Comparison of ENCODE assay signal across 21 mouse cellular contexts in genomic region chr19:45622144-45622543, GRCm38 (mm10). TPM values are rescaled to one million over a fixed set of nuclear protein-coding genes. Genes with fewer than 3 reads are reported as not detected.
DNase-seq lines count a peak whose midpoint lies in the region; ATAC-seq and TF ChIP-seq lines count a peak whose summit lies in the region.
"Had no signal": no experiment of that assay in that cellular context is flagged by ENCODE, and none has a peak within 500 bp of the region (broad histone marks: within the 10 kb centered on the region; RNA-seq: fewer than 3 reads in every experiment).

No protein-coding gene starts in this region.

- TF ChIP-seq CTCF in ES-Bruce4 (IDR thresholded peaks at IDR 0.05; ENCODE audit: low read depth, low read length) = no peak

- TF ChIP-seq POLR2A in ES-Bruce4 (IDR thresholded peaks at IDR 0.05; ENCODE audit: insufficient read depth, low read length) = no peak

- H3K4me2 ChIP-seq in kidney, embryonic 14.5 days (replicated peaks; ENCODE audit: low read depth, low read length) = no peak overlapping the region
- no peak overlapping the region for H3K4me2 ChIP-seq in midbrain, embryonic 11.5 days
- H3K4me2 ChIP-seq in midbrain, embryonic 15.5 days = no peak overlapping the region
- no peak overlapping the region for H3K4me2 ChIP-seq in heart, embryonic 12.5 days
- H3K4me2 ChIP-seq: embryonic facial prominence, embryonic 12.5 days; forebrain, embryonic 12.5 days; heart, embryonic 11.5 days; hindbrain, embryonic 15.5 days had no signal

- H3K4me1 ChIP-seq in kidney, embryonic 14.5 days (ENCODE audit: control insufficient read depth, insufficient read depth, low read length) = peaks cover 17% of the 10 kb centered on the region; the same call in 1 of the 2 replicates
- H3K4me1 ChIP-seq in midbrain, embryonic 11.5 days (ENCODE audit: control insufficient read depth, insufficient read depth, low read length) = peaks cover 2% of the 10 kb centered on the region
- H3K4me1 ChIP-seq in midbrain, embryonic 15.5 days = peaks cover 3% of the 10 kb centered on the region; the same call in 1 of the 2 replicates
- H3K4me1 ChIP-seq in ES-Bruce4 (ENCODE audit: control insufficient read depth, insufficient read depth, low read length) = no peaks in the 10 kb centered on the region
- peaks cover 16% of the 10 kb centered on the region for H3K4me1 ChIP-seq in hindbrain, embryonic 10.5 days (replicated peaks)
- peaks cover 8% of the 10 kb centered on the region for H3K4me1 ChIP-seq in heart, embryonic 12.5 days (replicated peaks)
- H3K4me1 ChIP-seq: embryonic facial prominence, embryonic 12.5 days had no signal

- TF ChIP-seq EP300 in ES-Bruce4 (IDR thresholded peaks at IDR 0.05; ENCODE audit: insufficient read depth, low read depth, low read length) = peak; percentile 79; the same call in 1 of the 2 replicates

- peak overlapping the region; percentile 6; the same call in 1 of the 2 replicates for H3K27ac ChIP-seq in kidney, embryonic 14.5 days (ENCODE audit: low read depth, low read length)
- no peak overlapping the region for H3K27ac ChIP-seq in midbrain, embryonic 11.5 days (ENCODE audit: low read depth, low read length)
- H3K27ac ChIP-seq in midbrain, embryonic 15.5 days = no peak overlapping the region
- no peak overlapping the region for H3K27ac ChIP-seq in ES-Bruce4 (ENCODE audit: insufficient read depth, low read length)
- no peak overlapping the region for H3K27ac ChIP-seq in hindbrain, embryonic 10.5 days
- no peak overlapping the region for H3K27ac ChIP-seq in heart, embryonic 12.5 days (ENCODE audit: poor library complexity, severe bottlenecking)
- H3K27ac ChIP-seq: embryonic facial prominence, embryonic 12.5 days; forebrain, embryonic 12.5 days; heart, adult 2 months; hindbrain, embryonic 15.5 days had no signal

- H3K9me3 ChIP-seq in kidney, embryonic 14.5 days (ENCODE audit: control insufficient read depth, low read length) = no peaks in the 10 kb centered on the region
- H3K9me3 ChIP-seq in midbrain, embryonic 11.5 days (ENCODE audit: control insufficient read depth, low read length) = no peaks in the 10 kb centered on the region
- H3K9me3 ChIP-seq in midbrain, embryonic 15.5 days = no peaks in the 10 kb centered on the region
- no peaks in the 10 kb centered on the region for H3K9me3 ChIP-seq in ES-Bruce4 (replicated peaks; ENCODE audit: control insufficient read depth, insufficient read depth, low read length, poor library complexity, severe bottlenecking)
- no peaks in the 10 kb centered on the region for H3K9me3 ChIP-seq in hindbrain, embryonic 10.5 days
- no peaks in the 10 kb centered on the region for H3K9me3 ChIP-seq in heart, embryonic 12.5 days (replicated peaks)
- H3K9me3 ChIP-seq: embryonic facial prominence, embryonic 12.5 days; forebrain, embryonic 12.5 days; hindbrain, embryonic 15.5 days had no signal

- ATAC-seq in kidney, embryonic 14.5 days (ENCODE audit: low FRiP score, low TSS enrichment) = peak; percentile 83
- no peak for ATAC-seq in midbrain, embryonic 11.5 days (ENCODE audit: low FRiP score)
- ATAC-seq in midbrain, embryonic 15.5 days (replicated peaks) = no peak
- ATAC-seq in heart, embryonic 12.5 days (ENCODE audit: insufficient number of reproducible peaks, low FRiP score) = no peak
- ATAC-seq: CD4-positive, CD25-positive, alpha-beta regulatory T cell, adult 4 months; forebrain, embryonic 16.5 days had no signal

- H3K9ac ChIP-seq in kidney, embryonic 14.5 days (ENCODE audit: low read depth, low read length) = no peak overlapping the region
- no peak overlapping the region for H3K9ac ChIP-seq in midbrain, embryonic 11.5 days (ENCODE audit: low read length)
- H3K9ac ChIP-seq in midbrain, embryonic 15.5 days = no peak overlapping the region
- no peak overlapping the region for H3K9ac ChIP-seq in ES-Bruce4 (ENCODE audit: low read depth, poor library complexity, severe bottlenecking)
- H3K9ac ChIP-seq in heart, embryonic 12.5 days = no peak overlapping the region
- H3K9ac ChIP-seq: embryonic facial prominence, embryonic 12.5 days; forebrain, embryonic 12.5 days; hindbrain, embryonic 15.5 days had no signal

- no peak for DNase-seq in kidney, adult 9 months
- DNase-seq in midbrain, embryonic 11.5 days (ENCODE audit: low spot score, missing footprints) = peak; percentile 31
- DNase-seq in ZHBTc4 (ENCODE audit: low read depth, low spot score) = peak; percentile 84
- no peak for DNase-seq in hindbrain, embryonic 10.5 days (ENCODE audit: low spot score)
- DNase-seq: adrenal gland, postnatal 10 days; B cell, adult 2 months; cerebellum, adult 11 months; cerebellum, adult 8-10 months; cerebellum, postnatal 25 days; gastrocnemius, postnatal 14 days; heart, adult 2 months had no signal

- H3K27me3 ChIP-seq in kidney, embryonic 14.5 days (ENCODE audit: control insufficient read depth, insufficient read depth, low read length) = no peaks in the 10 kb centered on the region
- no peaks in the 10 kb centered on the region; the same call in 1 of the 2 replicates for H3K27me3 ChIP-seq in midbrain, embryonic 11.5 days (ENCODE audit: control insufficient read depth, insufficient read depth, low read length)
- H3K27me3 ChIP-seq in midbrain, embryonic 15.5 days (replicated peaks) = no peaks in the 10 kb centered on the region
- H3K27me3 ChIP-seq in ES-Bruce4 (ENCODE audit: control insufficient read depth, insufficient read depth, low read length, poor library complexity, severe bottlenecking) = no peaks in the 10 kb centered on the region
- H3K27me3 ChIP-seq in hindbrain, embryonic 10.5 days (ENCODE audit: insufficient read depth, poor library complexity, severe bottlenecking) = peaks cover 83% of the 10 kb centered on the region
- no peaks in the 10 kb centered on the region for H3K27me3 ChIP-seq in heart, embryonic 12.5 days (replicated peaks)
- H3K27me3 ChIP-seq: embryonic facial prominence, embryonic 12.5 days had no signal

- H3K4me3 ChIP-seq in kidney, embryonic 14.5 days (ENCODE audit: low read length) = no peak overlapping the region
- H3K4me3 ChIP-seq in midbrain, embryonic 11.5 days (ENCODE audit: low read depth, low read length) = no peak overlapping the region
- H3K4me3 ChIP-seq in midbrain, embryonic 15.5 days = no peak overlapping the region
- H3K4me3 ChIP-seq in ES-Bruce4 (ENCODE audit: low read depth, low read length) = no peak overlapping the region
- no peak overlapping the region for H3K4me3 ChIP-seq in hindbrain, embryonic 10.5 days
- H3K4me3 ChIP-seq in heart, embryonic 12.5 days = no peak overlapping the region
- H3K4me3 ChIP-seq: embryonic facial prominence, embryonic 12.5 days; forebrain, embryonic 12.5 days; heart, adult 2 months; hindbrain, embryonic 15.5 days had no signal

- no peaks in the 10 kb centered on the region; the same call in 1 of the 2 replicates for H3K36me3 ChIP-seq in kidney, embryonic 14.5 days (ENCODE audit: control insufficient read depth, insufficient read depth, low read length)
- H3K36me3 ChIP-seq in midbrain, embryonic 11.5 days (ENCODE audit: control insufficient read depth, insufficient read depth, low read length) = no peaks in the 10 kb centered on the region
- no peaks in the 10 kb centered on the region for H3K36me3 ChIP-seq in midbrain, embryonic 15.5 days (replicated peaks)
- H3K36me3 ChIP-seq in ES-Bruce4 (ENCODE audit: control insufficient read depth, insufficient read depth, low read length, poor library complexity, severe bottlenecking) = no peaks in the 10 kb centered on the region
- H3K36me3 ChIP-seq in hindbrain, embryonic 10.5 days = no peaks in the 10 kb centered on the region
- H3K36me3 ChIP-seq in heart, embryonic 12.5 days = peaks cover 37% of the 10 kb centered on the region
- H3K36me3 ChIP-seq: forebrain, embryonic 12.5 days had no signal

- 22% methylated on average over 5 of the region's 5 CpGs for WGBS in kidney, embryonic 14.5 days
- WGBS in midbrain, embryonic 11.5 days = 36% methylated on average over 5 of the region's 5 CpGs
- WGBS in midbrain, embryonic 15.5 days = 38% methylated on average over 5 of the region's 5 CpGs
- WGBS in hindbrain, embryonic 10.5 days = 26% methylated on average over 5 of the region's 5 CpGs
- WGBS in heart, embryonic 12.5 days = 67% methylated on average over 5 of the region's 5 CpGs

RNA-seq across cellular contexts. Expression of gene Fbxw4, which starts 38.0 kb away (rescaled TPM):
- 7.2 and 8.3 TPM in 2 replicates for polyA plus RNA-seq in kidney, embryonic 14.5 days (2014; fragmentation: Nextera tagmentation; extraction: Ambion mirVana)
- polyA plus RNA-seq in midbrain, embryonic 11.5 days (2014; fragmentation: Nextera tagmentation; extraction: Ambion mirVana) = 2.4 and 3.2 TPM in 2 replicates
- polyA plus RNA-seq in midbrain, embryonic 15.5 days (2015; fragmentation: Nextera tagmentation; extraction: Ambion mirVana) = 6.1 and 7.8 TPM in 2 replicates
- polyA plus RNA-seq in ES-Bruce4 (2011; ENCODE audit: insufficient read depth, insufficient read length, low read depth, missing spikeins) = 13.2 and 15.5 TPM in 2 replicates
- 1.8 and 5.5 TPM in 2 replicates for polyA plus RNA-seq in hindbrain, embryonic 10.5 days (2016; fragmentation: Nextera tagmentation; extraction: Ambion mirVana)
- polyA plus RNA-seq in heart, embryonic 12.5 days (2016; fragmentation: Nextera tagmentation; extraction: Ambion mirVana) = 4.3 and 4.8 TPM in 2 replicates

Comparison
In these comparisons a context has a peak if more than half of its experiments do, and no peak if none do; other contexts are left out.
1. DNase-seq: peak in midbrain, embryonic 11.5 days (single experiment) and ZHBTc4 (single experiment); none in kidney, adult 9 months (single experiment) and hindbrain, embryonic 10.5 days (single experiment).